Mouse (Mus musculus): ENCODE data around the gene Ick. TPM values are rescaled to one million over a fixed set of nuclear protein-coding genes. Genes with fewer than 3 reads are reported as not detected.

The Ick gene
- polyA plus RNA-seq, 1 experiment from 2014 or later, result 22.8 TPM

DNA sequence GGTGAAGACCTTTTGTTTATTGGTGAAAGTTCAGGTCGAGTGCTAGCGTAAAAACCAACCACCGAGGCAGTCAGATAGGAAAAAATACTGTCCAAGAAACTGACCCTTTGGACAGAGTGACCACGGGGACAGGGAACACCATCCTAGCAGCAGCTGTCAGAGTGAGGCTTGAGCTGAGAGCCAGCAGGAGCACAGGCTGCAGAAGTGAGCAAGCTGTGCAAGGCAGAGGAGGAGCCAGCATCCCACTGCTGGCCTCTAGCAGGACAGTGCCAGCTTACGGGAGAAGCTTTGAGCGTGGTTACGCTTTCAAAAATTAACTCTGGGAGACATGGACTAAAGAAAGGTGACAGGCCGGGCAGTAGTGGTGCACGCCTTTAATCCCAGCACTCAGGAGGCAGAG lies 21.2 kb upstream of the Ick start:
- Histone ChIP-seq H3K4me3 (replicated peaks; ENCODE audit: low read depth, low read length) (no peak overlapping the region), H3K9ac (ENCODE audit: low read depth, low read length) (no peak overlapping the region), H3K36me3 (ENCODE audit: insufficient read depth, low read length) (peaks cover 31% of the 10 kb centered on the region), H3K27me3 (ENCODE audit: insufficient read depth, low read length) (no peaks in the 10 kb centered on the region), H3K4me2 (ENCODE audit: low read length) (no peak overlapping the region), H3K27ac (no peak overlapping the region), H3K4me1 (replicated peaks; ENCODE audit: insufficient read depth, low read length) (no peaks in the 10 kb centered on the region), H3K9me3 (replicated peaks; ENCODE audit: low read length) (no peaks in the 10 kb centered on the region)
- TF ChIP-seq CTCF (IDR thresholded peaks at IDR 0.05; ENCODE audit: low read depth), result no peak
- WGBS, result 71% methylated on average over 9 of the region's 9 CpGs
- DNase-seq (ENCODE audit: low spot score) (no peak), ATAC-seq (replicated peaks; ENCODE audit: low FRiP score, low read depth) (no peak; the same call in 1 of the 2 replicates)

DNA sequence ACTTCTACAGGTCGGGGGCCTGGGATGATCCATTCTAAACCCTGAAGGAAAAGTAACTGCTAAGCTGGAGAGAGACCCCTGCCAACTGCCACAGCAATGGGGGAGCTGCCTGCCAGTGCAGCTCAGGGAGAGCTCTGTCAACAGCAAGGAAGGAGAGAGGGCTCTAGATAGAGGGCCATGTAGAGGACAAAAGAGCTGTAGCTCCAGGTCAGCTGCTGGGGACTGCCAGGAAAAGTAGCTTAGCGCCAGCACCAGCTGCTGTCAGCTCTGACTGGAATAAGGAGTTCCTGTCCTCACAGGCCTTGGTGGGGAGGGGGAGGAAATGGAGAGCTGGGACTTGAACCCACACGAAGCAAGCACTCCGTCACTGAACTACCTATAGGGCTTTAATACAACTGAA lies 20.5 kb upstream of the Ick start:
- H3K36me3 ChIP-seq (ENCODE audit: insufficient read depth, low read length), result peaks cover 28% of the 10 kb centered on the region
- H3K4me2 ChIP-seq (ENCODE audit: low read length), result no peak overlapping the region
- 70% methylated on average over 4 of the region's 4 CpGs for WGBS
- H3K27me3 ChIP-seq (ENCODE audit: insufficient read depth, low read length), result no peaks in the 10 kb centered on the region
- no peak for TF ChIP-seq CTCF (IDR thresholded peaks at IDR 0.05; ENCODE audit: low read depth)
- no peaks in the 10 kb centered on the region for H3K4me1 ChIP-seq (replicated peaks; ENCODE audit: insufficient read depth, low read length)
- H3K27ac ChIP-seq, result no peak overlapping the region
- no peak overlapping the region for H3K9ac ChIP-seq (ENCODE audit: low read depth, low read length)
- ATAC-seq (replicated peaks; ENCODE audit: low FRiP score, low read depth) (no peak), DNase-seq (ENCODE audit: low spot score) (no peak)
- no peaks in the 10 kb centered on the region for H3K9me3 ChIP-seq (replicated peaks; ENCODE audit: low read length)
- H3K4me3 ChIP-seq (replicated peaks; ENCODE audit: low read depth, low read length), result no peak overlapping the region

DNA sequence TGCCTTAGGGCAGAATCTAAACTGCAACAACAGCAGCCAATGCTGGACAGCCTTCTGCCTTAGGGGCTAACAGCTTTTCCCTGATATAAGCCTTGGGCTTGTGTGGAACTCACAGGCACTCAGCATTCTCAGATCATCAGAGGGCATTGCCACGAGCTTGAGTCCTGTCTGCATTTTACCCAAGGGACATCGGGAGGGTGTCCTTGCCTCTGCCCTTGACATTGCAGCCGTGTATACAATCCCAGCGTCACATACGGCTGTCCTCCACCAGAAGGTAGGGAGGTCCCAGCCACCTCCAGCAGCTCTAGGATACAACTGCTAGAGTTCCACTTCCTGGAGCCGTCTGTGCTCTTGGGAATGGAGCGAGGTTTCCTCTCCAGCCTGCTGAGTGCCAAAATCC lies 20.0 kb upstream of the Ick start:
- no peak for DNase-seq (ENCODE audit: low spot score)
- WGBS, result 74% methylated on average over 7 of the region's 7 CpGs
- Histone ChIP-seq H3K4me3 (replicated peaks; ENCODE audit: low read depth, low read length) (no peak overlapping the region), H3K27ac (no peak overlapping the region), H3K4me2 (ENCODE audit: low read length) (no peak overlapping the region), H3K27me3 (ENCODE audit: insufficient read depth, low read length) (no peaks in the 10 kb centered on the region), H3K36me3 (ENCODE audit: insufficient read depth, low read length) (peaks cover 27% of the 10 kb centered on the region), H3K4me1 (replicated peaks; ENCODE audit: insufficient read depth, low read length) (no peaks in the 10 kb centered on the region), H3K9me3 (replicated peaks; ENCODE audit: low read length) (no peaks in the 10 kb centered on the region), H3K9ac (ENCODE audit: low read depth, low read length) (no peak overlapping the region)
- no peak for ATAC-seq (replicated peaks; ENCODE audit: low FRiP score, low read depth)
- no peak for TF ChIP-seq CTCF (IDR thresholded peaks at IDR 0.05; ENCODE audit: low read depth)

DNA sequence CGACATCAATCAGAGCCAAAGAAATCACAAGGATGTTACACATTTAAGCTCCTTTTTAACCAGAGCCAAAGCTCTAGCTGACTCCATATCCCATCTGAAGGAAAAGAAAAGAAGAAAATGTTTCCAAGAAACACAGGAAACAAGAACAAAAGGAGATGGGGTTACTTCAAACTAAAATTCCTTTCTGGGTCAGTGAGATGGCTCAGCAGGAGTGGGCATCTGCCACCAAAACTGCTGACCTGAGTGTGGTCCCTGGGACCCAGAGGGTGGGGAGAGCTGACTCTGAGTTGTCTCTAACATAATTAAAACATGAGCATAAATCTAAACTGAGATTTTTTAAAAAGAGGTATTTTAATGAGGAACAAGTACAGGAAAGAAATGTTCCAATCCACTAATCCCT lies 19.1 kb upstream of the Ick start:
- Histone ChIP-seq H3K9ac (ENCODE audit: low read depth, low read length) (no peak overlapping the region), H3K27ac (no peak overlapping the region), H3K36me3 (ENCODE audit: insufficient read depth, low read length) (peaks cover 20% of the 10 kb centered on the region), H3K4me1 (replicated peaks; ENCODE audit: insufficient read depth, low read length) (no peaks in the 10 kb centered on the region), H3K27me3 (ENCODE audit: insufficient read depth, low read length) (no peaks in the 10 kb centered on the region), H3K9me3 (replicated peaks; ENCODE audit: low read length) (no peaks in the 10 kb centered on the region), H3K4me2 (ENCODE audit: low read length) (no peak overlapping the region), H3K4me3 (replicated peaks; ENCODE audit: low read depth, low read length) (no peak overlapping the region)
- ATAC-seq (replicated peaks; ENCODE audit: low FRiP score, low read depth) (no peak), DNase-seq (ENCODE audit: low spot score) (no peak)
- WGBS, result 89% methylated on average over 1 of the region's 1 CpGs
- TF ChIP-seq CTCF (IDR thresholded peaks at IDR 0.05; ENCODE audit: low read depth), result no peak

DNA sequence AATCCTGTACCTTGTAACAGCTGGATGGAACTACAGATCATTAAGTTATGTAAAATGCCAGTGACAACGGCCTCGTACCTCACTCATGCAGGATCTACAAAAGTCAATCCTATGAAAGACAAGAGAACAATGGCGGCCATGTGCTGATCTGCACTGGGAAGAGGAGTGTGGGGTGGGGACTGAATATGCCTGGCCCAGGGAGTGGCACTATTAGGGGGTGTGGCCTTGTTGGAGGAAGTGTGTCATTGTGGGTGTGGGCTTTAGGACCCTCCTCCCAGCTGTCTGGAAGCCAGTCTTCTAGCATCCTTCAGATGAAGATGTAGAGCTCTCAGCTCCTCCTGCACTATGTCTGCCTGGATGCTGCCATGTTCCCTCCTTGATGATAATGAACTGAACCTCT lies 18.4 kb upstream of the Ick start:
- Histone ChIP-seq H3K9me3 (replicated peaks; ENCODE audit: low read length) (no peaks in the 10 kb centered on the region), H3K4me3 (replicated peaks; ENCODE audit: low read depth, low read length) (no peak overlapping the region), H3K36me3 (ENCODE audit: insufficient read depth, low read length) (peaks cover 23% of the 10 kb centered on the region), H3K9ac (ENCODE audit: low read depth, low read length) (no peak overlapping the region), H3K4me2 (ENCODE audit: low read length) (no peak overlapping the region), H3K4me1 (replicated peaks; ENCODE audit: insufficient read depth, low read length) (no peaks in the 10 kb centered on the region), H3K27ac (no peak overlapping the region), H3K27me3 (ENCODE audit: insufficient read depth, low read length) (no peaks in the 10 kb centered on the region)
- no peak for TF ChIP-seq CTCF (IDR thresholded peaks at IDR 0.05; ENCODE audit: low read depth)
- DNase-seq (ENCODE audit: low spot score) (no peak), ATAC-seq (replicated peaks; ENCODE audit: low FRiP score, low read depth) (no peak)
- WGBS, result 91% methylated on average over 3 of the region's 3 CpGs

DNA sequence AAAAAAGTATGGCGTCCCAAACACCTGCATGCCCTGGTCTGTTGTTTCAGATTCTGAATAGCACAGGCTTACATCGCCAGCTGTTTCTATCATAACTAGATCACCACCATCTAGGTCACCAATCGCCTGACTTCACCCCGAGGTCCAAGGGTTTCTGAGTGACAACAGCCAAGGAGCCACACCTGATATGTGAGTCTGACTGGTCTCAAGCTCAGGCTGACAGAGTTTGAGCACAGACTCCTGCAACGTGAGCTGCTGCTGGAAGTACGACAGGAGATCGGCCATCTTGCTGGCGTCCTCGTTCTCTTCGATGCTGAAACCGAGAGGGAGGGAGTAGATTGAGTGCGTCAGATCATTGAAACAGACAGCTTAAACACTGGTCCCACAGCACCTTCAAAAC lies 13.3 kb upstream of the Ick start:
- Histone ChIP-seq H3K4me1 (replicated peaks; ENCODE audit: insufficient read depth, low read length) (no peaks in the 10 kb centered on the region), H3K27me3 (ENCODE audit: insufficient read depth, low read length) (no peaks in the 10 kb centered on the region), H3K36me3 (ENCODE audit: insufficient read depth, low read length) (peaks cover 41% of the 10 kb centered on the region), H3K4me2 (ENCODE audit: low read length) (no peak overlapping the region), H3K9me3 (replicated peaks; ENCODE audit: low read length) (no peaks in the 10 kb centered on the region), H3K4me3 (replicated peaks; ENCODE audit: low read depth, low read length) (no peak overlapping the region), H3K9ac (ENCODE audit: low read depth, low read length) (no peak overlapping the region), H3K27ac (no peak overlapping the region)
- no peak for TF ChIP-seq CTCF (IDR thresholded peaks at IDR 0.05; ENCODE audit: low read depth)
- WGBS, result 95% methylated on average over 12 of the region's 12 CpGs
- DNase-seq (ENCODE audit: low spot score) (no peak), ATAC-seq (replicated peaks; ENCODE audit: low FRiP score, low read depth) (no peak)

DNA sequence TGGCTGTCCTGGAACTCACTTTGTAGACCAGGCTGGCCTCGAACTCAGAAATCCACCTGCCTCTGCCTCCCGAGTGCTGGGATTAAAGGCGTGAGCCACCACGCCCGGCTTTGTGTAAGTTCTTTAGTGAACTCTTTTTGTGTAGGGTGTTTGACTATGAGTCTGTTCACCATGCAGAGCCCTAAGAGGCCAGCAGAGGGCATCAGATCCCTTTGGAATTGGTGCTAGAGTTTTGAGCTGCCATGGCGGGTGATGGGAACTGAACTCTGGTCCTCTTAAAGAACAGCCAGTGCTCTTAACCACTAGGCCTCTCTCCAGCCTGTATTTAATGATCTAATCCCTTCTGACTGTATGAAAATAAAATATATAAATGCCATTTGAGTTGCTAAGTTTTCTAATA lies 12.6 kb upstream of the Ick start:
- ATAC-seq (replicated peaks; ENCODE audit: low FRiP score, low read depth) (no peak), DNase-seq (ENCODE audit: low spot score) (no peak)
- Histone ChIP-seq H3K4me1 (replicated peaks; ENCODE audit: insufficient read depth, low read length) (no peaks in the 10 kb centered on the region), H3K4me3 (replicated peaks; ENCODE audit: low read depth, low read length) (no peak overlapping the region), H3K27me3 (ENCODE audit: insufficient read depth, low read length) (no peaks in the 10 kb centered on the region), H3K36me3 (ENCODE audit: insufficient read depth, low read length) (peaks cover 47% of the 10 kb centered on the region), H3K27ac (no peak overlapping the region), H3K4me2 (ENCODE audit: low read length) (no peak overlapping the region), H3K9me3 (replicated peaks; ENCODE audit: low read length) (no peaks in the 10 kb centered on the region), H3K9ac (ENCODE audit: low read depth, low read length) (no peak overlapping the region)
- TF ChIP-seq CTCF (IDR thresholded peaks at IDR 0.05; ENCODE audit: low read depth), result peak; percentile 48; the same call in 1 of the 2 replicates
- over 99% methylated on average over 5 of the region's 6 CpGs for WGBS
